Mouse (Mus musculus) stomach, postnatal 0 days (tissue): Measurements from ENCODE around the gene Rnf41. TPM values are rescaled to one million over a fixed set of nuclear protein-coding genes. Genes with fewer than 3 reads are reported as not detected.

Source experiments
- ATAC-seq: fragments of 200-750 bp; cut with Nextera tagmentation; 2 replicates; pipeline ENCODE4 v1.8.0; 2017; ENCODE audit not compliant: low FRiP score, low TSS enrichment
- DNase-seq: peaks from one replicate; pipeline ENCODE4 v3.0.0-alpha.2; 2016; ENCODE audit warnings: low spot score
- H3K27ac ChIP-seq: fragments of 300-500 bp; sonication (generic); replicated peaks from 2 replicates; pipeline ENCODE4 v1.5.1; 2014; ENCODE audit warnings: mild to moderate bottlenecking, control low read depth
- H3K27me3 ChIP-seq: fragments of 300-500 bp; sonication (generic); 2 replicates; pipeline ENCODE4 v1.6.1; 2014; ENCODE audit warnings: low read length; ENCODE audit not compliant: control insufficient read depth, insufficient read depth
- H3K36me3 ChIP-seq: fragments of 300-500 bp; sonication (generic); 2 replicates; pipeline ENCODE4 v1.6.1; 2014; ENCODE audit warnings: low read length, mixed read lengths; ENCODE audit not compliant: control insufficient read depth, insufficient read depth
- H3K4me1 ChIP-seq: fragments of 300-500 bp; sonication (generic); replicated peaks from 2 replicates; pipeline ENCODE4 v1.6.1; 2014; ENCODE audit warnings: antibody characterized with exemption; ENCODE audit not compliant: control insufficient read depth, insufficient read depth
- H3K4me2 ChIP-seq: fragments of 300-500 bp; sonication (generic); replicated peaks from 2 replicates; pipeline ENCODE4 v1.6.1; 2014; ENCODE audit warnings: low read depth, mild to moderate bottlenecking, control low read depth, moderate library complexity
- H3K4me3 ChIP-seq: fragments of 300-500 bp; sonication (generic); 2 replicates; pipeline ENCODE4 v1.5.1; 2014; ENCODE audit warnings: low read depth, low read length, control low read depth
- H3K9ac ChIP-seq: fragments of 300-500 bp; sonication (generic); 2 replicates; pipeline ENCODE4 v1.6.1; 2014; ENCODE audit warnings: mild to moderate bottlenecking, low read length, control low read depth, mixed read lengths
- H3K9me3 ChIP-seq: fragments of 300-500 bp; sonication (generic); 2 replicates; pipeline ENCODE4 v1.6.1; 2016; ENCODE audit warnings: low read length; ENCODE audit not compliant: control insufficient read depth
- CTCF ChIP-seq: IDR thresholded peaks from 2 replicates; pipeline ENCODE4 v1.5.1; 2016; ENCODE audit warnings: antibody characterized with exemption, low read depth, mild to moderate bottlenecking, moderate library complexity
- EP300 ChIP-seq: optimal IDR thresholded peaks from 2 replicates; pipeline ENCODE3; 2016; ENCODE audit warnings: antibody characterized with exemption
- WGBS: fragments of 180-500 bp; shearing (Covaris S2); extraction: QIAGEN DNeasy Blood & Tissue Kit; methylation state at CpG from one replicate; pipeline ENCODE4 v1.1.7; 2014; 5-methylcytosine and 5-hydroxymethylcytosine counted together
- polyA plus RNA-seq: library from polyadenylated mRNA; unstranded; fragments of >200 nt; fragmentation: Nextera tagmentation; extraction: Ambion mirVana; gene quantifications from 2 replicates; pipeline ENCODE4 v1.2.1, GENCODE M21; 2015

Gene Rnf41
- polyA plus RNA-seq, 1 experiment from 2014 or later: 18.9 TPM

GRCm38 (mm10) chr10:128422426-128422825 is 11.0 kb downstream of the Rnf41 start:
- peaks cover 4% of the 10 kb centered on the region; the same call in 1 of the 2 replicates for H3K36me3 ChIP-seq
- TF ChIP-seq CTCF (no peak), EP300 (no peak)
- no peak overlapping the region for H3K27ac ChIP-seq
- no peak for DNase-seq
- no peaks in the 10 kb centered on the region for H3K27me3 ChIP-seq
- no peak overlapping the region for H3K9ac ChIP-seq
- no peak overlapping the region for H3K4me3 ChIP-seq
- H3K4me2 ChIP-seq: no peak overlapping the region
- H3K9me3 ChIP-seq: no peaks in the 10 kb centered on the region
- 74% methylated on average over 5 of the region's 5 CpGs for WGBS
- no peaks in the 10 kb centered on the region for H3K4me1 ChIP-seq
- ATAC-seq: no peak

DNA sequence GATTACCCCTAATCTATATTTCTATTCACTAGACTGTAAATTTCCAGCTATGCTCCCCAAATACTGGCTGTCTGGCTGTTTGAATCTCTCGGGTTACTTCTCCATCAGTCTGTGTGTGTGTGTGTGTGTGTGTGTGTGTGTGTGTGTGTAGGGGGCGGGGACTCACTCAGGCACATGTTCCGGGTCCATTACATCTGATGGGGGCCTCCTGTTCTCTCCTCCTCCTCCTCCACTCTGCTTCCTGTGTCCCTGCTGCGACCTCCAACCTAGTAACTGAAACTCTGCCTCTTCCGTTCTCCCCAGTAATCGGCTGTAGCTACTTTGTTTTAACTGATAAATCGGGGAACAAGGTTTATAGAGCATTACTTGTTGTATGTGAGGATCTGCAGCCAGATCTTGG is 13.1 kb downstream of the Rnf41 start:
- WGBS: 30% methylated on average over 7 of the region's 7 CpGs
- TF ChIP-seq CTCF (no peak), EP300 (no peak)
- Histone ChIP-seq H3K4me1 (no peaks in the 10 kb centered on the region), H3K4me3 (no peak overlapping the region), H3K36me3 (peaks cover 4% of the 10 kb centered on the region; the same call in 1 of the 2 replicates), H3K9me3 (no peaks in the 10 kb centered on the region), H3K4me2 (no peak overlapping the region), H3K9ac (no peak overlapping the region), H3K27ac (no peak overlapping the region), H3K27me3 (no peaks in the 10 kb centered on the region)
- ATAC-seq: 0 out of 2 replicates have a peak, but pooled peaks have one; percentile 56
- no peak for DNase-seq

GRCm38 (mm10) chr10:128425260-128425659 is 13.8 kb downstream of the Rnf41 start:
- no peak overlapping the region for H3K4me2 ChIP-seq
- ATAC-seq: no peak
- H3K27ac ChIP-seq: no peak overlapping the region
- no peak overlapping the region for H3K9ac ChIP-seq
- peaks cover 4% of the 10 kb centered on the region; the same call in 1 of the 2 replicates for H3K36me3 ChIP-seq
- no peaks in the 10 kb centered on the region for H3K27me3 ChIP-seq
- H3K4me3 ChIP-seq: no peak overlapping the region
- no peaks in the 10 kb centered on the region for H3K4me1 ChIP-seq
- WGBS: 78% methylated on average over 3 of the region's 3 CpGs
- TF ChIP-seq EP300 (no peak), CTCF (no peak)
- no peak for DNase-seq
- no peaks in the 10 kb centered on the region for H3K9me3 ChIP-seq

GRCm38 (mm10) chr10:128429052-128429451 is 17.6 kb downstream of the Rnf41 start:
- ATAC-seq (no peak), DNase-seq (no peak)
- Histone ChIP-seq H3K4me2 (no peak overlapping the region), H3K27ac (no peak overlapping the region), H3K9me3 (no peaks in the 10 kb centered on the region), H3K4me1 (no peaks in the 10 kb centered on the region), H3K27me3 (no peaks in the 10 kb centered on the region), H3K36me3 (0 out of 2 replicates have a peak, but pooled peaks cover 2% of the 10 kb centered on the region), H3K9ac (no peak overlapping the region), H3K4me3 (no peak overlapping the region)
- 73% methylated on average over 5 of the region's 5 CpGs for WGBS
- TF ChIP-seq CTCF (no peak), EP300 (no peak)

DNA sequence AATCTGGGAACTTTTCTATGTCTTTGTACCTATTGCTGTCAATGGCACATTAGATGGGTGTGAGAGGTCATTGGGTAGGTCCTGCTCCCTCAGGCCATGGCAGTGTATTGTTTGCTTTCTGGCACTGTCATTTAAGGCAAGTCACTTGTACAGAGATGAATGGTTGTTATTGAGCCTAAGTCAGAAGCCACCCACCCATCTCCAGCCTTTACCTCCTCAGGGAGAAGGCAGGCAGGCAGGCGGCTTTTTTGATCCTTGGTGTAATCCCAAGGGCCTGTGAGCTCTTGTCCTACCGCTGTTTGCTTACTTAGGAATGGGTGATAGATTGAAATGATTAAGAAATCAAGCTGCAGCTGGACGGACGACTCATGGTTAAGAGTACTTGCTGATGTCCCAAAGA is 18.0 kb downstream of the Rnf41 start:
- H3K9me3 ChIP-seq: no peaks in the 10 kb centered on the region
- no peak overlapping the region for H3K27ac ChIP-seq
- no peak overlapping the region for H3K9ac ChIP-seq
- TF ChIP-seq EP300: no peak
- no peak for TF ChIP-seq CTCF
- DNase-seq: no peak
- no peaks in the 10 kb centered on the region for H3K4me1 ChIP-seq
- WGBS: 57% methylated on average over 4 of the region's 4 CpGs
- ATAC-seq: no peak
- no peaks in the 10 kb centered on the region for H3K27me3 ChIP-seq
- no peak overlapping the region for H3K4me2 ChIP-seq
- no peak overlapping the region for H3K4me3 ChIP-seq
- 0 out of 2 replicates have a peak, but pooled peaks cover 2% of the 10 kb centered on the region for H3K36me3 ChIP-seq

DNA sequence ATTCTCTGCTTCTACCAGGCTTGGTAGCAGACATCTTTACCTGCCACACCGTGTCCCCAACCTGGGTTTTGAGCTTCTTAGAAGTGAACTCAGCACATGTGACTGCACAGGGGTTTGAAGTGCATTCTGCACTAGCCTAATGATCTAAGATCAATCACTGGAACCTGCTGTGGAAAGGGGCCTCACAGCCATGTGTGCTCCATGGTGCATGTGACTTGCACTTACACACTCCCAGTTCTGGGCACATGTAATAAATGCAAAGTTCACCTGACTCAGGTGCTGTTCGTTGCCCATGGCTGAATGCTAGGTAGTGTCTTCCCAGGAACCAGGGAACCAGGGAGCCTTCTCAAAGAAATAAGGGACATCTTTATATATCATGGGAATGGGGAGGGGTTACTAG is 22.0 kb downstream of the Rnf41 start:
- no peaks in the 10 kb centered on the region for H3K9me3 ChIP-seq
- H3K4me2 ChIP-seq: no peak overlapping the region
- TF ChIP-seq CTCF (no peak), EP300 (no peak)
- no peak overlapping the region for H3K4me3 ChIP-seq
- DNase-seq (no peak), ATAC-seq (no peak)
- no peaks in the 10 kb centered on the region for H3K27me3 ChIP-seq
- WGBS: 93% methylated on average over 2 of the region's 2 CpGs
- H3K9ac ChIP-seq: no peak overlapping the region
- no peak overlapping the region for H3K27ac ChIP-seq
- no peaks in the 10 kb centered on the region for H3K4me1 ChIP-seq
- peaks cover 22% of the 10 kb centered on the region for H3K36me3 ChIP-seq
